Mouse (Mus musculus): Measurements from ENCODE around the gene Olfr1053. TPM values are rescaled to one million over a fixed set of nuclear protein-coding genes. Genes with fewer than 3 reads are reported as not detected.
"Not testable (repeated sequence)": the region's sequence is repeated elsewhere in the genome, so short reads cannot be mapped to it uniquely, and the experiment has no call there.

Gene Olfr1053
- polyA plus RNA-seq (2015; fragmentation: Nextera tagmentation; extraction: Ambion mirVana), result not detected in 2 replicates

GRCm38 (mm10) chr2:86315184-86315583 is at the start of gene Olfr1053:
TSS of gene Olfr1053 (minus strand) at chr2:86315284.
- H3K4me2 ChIP-seq, result no peak within 1 kb of the TSS
- no peak for ATAC-seq (replicated peaks; ENCODE audit: insufficient number of reproducible peaks, insufficient read depth, low FRiP score, low read depth)
- no peaks in the 10 kb centered on the region for H3K36me3 ChIP-seq
- H3K9me3 ChIP-seq (replicated peaks), result no peaks in the 10 kb centered on the region
- no peak within 1 kb of the TSS for H3K9ac ChIP-seq
- no peak within 1 kb of the TSS for H3K4me3 ChIP-seq
- no peaks in the 10 kb centered on the region for H3K27me3 ChIP-seq
- WGBS, result 55% methylated on average over 3 of the region's 3 CpGs
- H3K27ac ChIP-seq, result no peak within 1 kb of the TSS
- no peaks in the 10 kb centered on the region for H3K4me1 ChIP-seq (replicated peaks)

- Histone ChIP-seq H3K4me2 (no peak within 1 kb of the TSS), H3K9me3 (replicated peaks) (no peaks in the 10 kb centered on the region), H3K27ac (no peak within 1 kb of the TSS), H3K36me3 (no peaks in the 10 kb centered on the region), H3K9ac (no peak within 1 kb of the TSS), H3K4me1 (replicated peaks) (no peaks in the 10 kb centered on the region), H3K27me3 (no peaks in the 10 kb centered on the region), H3K4me3 (no peak within 1 kb of the TSS)
- no peak for ATAC-seq (replicated peaks; ENCODE audit: insufficient number of reproducible peaks, insufficient read depth, low FRiP score, low read depth)
Measured at GRCm38 (mm10) chr2:86362369-86362768, 47.3 kb upstream of the Olfr1053 start, which contains the start of gene Olfr1056. TSS of gene Olfr1056 (minus strand) at chr2:86362469.

- not testable (repeated sequence) for H3K27ac ChIP-seq; H3K9me3 ChIP-seq (replicated peaks); H3K4me3 ChIP-seq; H3K27me3 ChIP-seq; H3K4me1 ChIP-seq (replicated peaks); H3K36me3 ChIP-seq; H3K4me2 ChIP-seq; H3K9ac ChIP-seq; ATAC-seq (replicated peaks; ENCODE audit: insufficient number of reproducible peaks, insufficient read depth, low FRiP score, low read depth)
- 79% methylated on average over 1 of the region's 1 CpGs for WGBS
Measured at GRCm38 (mm10) chr2:86351751-86352150, 36.7 kb upstream of the Olfr1053 start.

- no peaks in the 10 kb centered on the region for H3K36me3 ChIP-seq
- H3K4me1 ChIP-seq (replicated peaks), result no peaks in the 10 kb centered on the region
- ATAC-seq (replicated peaks; ENCODE audit: insufficient number of reproducible peaks, insufficient read depth, low FRiP score, low read depth), result no peak
- H3K27ac ChIP-seq, result no peak within 1 kb of the TSS
- no peak within 1 kb of the TSS for H3K4me3 ChIP-seq
- 81% methylated on average over 5 of the region's 5 CpGs for WGBS
- no peak within 1 kb of the TSS for H3K4me2 ChIP-seq
- H3K9ac ChIP-seq, result no peak within 1 kb of the TSS
- no peaks in the 10 kb centered on the region for H3K27me3 ChIP-seq
- no peaks in the 10 kb centered on the region for H3K9me3 ChIP-seq (replicated peaks)
Measured at GRCm38 (mm10) chr2:86350184-86350583, 35.1 kb upstream of the Olfr1053 start, which contains the start of gene Olfr1055. TSS of gene Olfr1055 (minus strand) at chr2:86350284.

- Histone ChIP-seq H3K4me1 (replicated peaks) (no peaks in the 10 kb centered on the region), H3K9me3 (replicated peaks) (no peaks in the 10 kb centered on the region)
- no peak for ATAC-seq (replicated peaks; ENCODE audit: insufficient number of reproducible peaks, insufficient read depth, low FRiP score, low read depth)
Measured at GRCm38 (mm10) chr2:86335333-86335732, 20.2 kb upstream of the Olfr1053 start, which contains the start of gene Olfr1054. TSS of gene Olfr1054 (minus strand) at chr2:86335433.

GRCm38 (mm10) chr2:86292155-86292554 is 22.9 kb downstream of the Olfr1053 start, which contains the start of gene Olfr1052:
TSS of gene Olfr1052 (plus strand) at chr2:86292455.
- no peak within 1 kb of the TSS for H3K4me2 ChIP-seq
- no peaks in the 10 kb centered on the region for H3K27me3 ChIP-seq
- H3K4me3 ChIP-seq, result no peak within 1 kb of the TSS
- H3K9ac ChIP-seq, result no peak within 1 kb of the TSS
- H3K36me3 ChIP-seq, result no peaks in the 10 kb centered on the region
- H3K4me1 ChIP-seq (replicated peaks), result no peaks in the 10 kb centered on the region
- no peaks in the 10 kb centered on the region for H3K9me3 ChIP-seq (replicated peaks)
- no peak for ATAC-seq (replicated peaks; ENCODE audit: insufficient number of reproducible peaks, insufficient read depth, low FRiP score, low read depth)
- H3K27ac ChIP-seq, result no peak within 1 kb of the TSS

More at GRCm38 (mm10) chr2:86335333-86335732, 20.2 kb upstream of the Olfr1053 start, which contains the start of gene Olfr1054:
- no peak within 1 kb of the TSS for H3K4me3 ChIP-seq
- no peaks in the 10 kb centered on the region for H3K36me3 ChIP-seq
- H3K27me3 ChIP-seq, result no peaks in the 10 kb centered on the region
- H3K27ac ChIP-seq, result no peak within 1 kb of the TSS
- H3K9ac ChIP-seq, result no peak within 1 kb of the TSS
- no peak within 1 kb of the TSS for H3K4me2 ChIP-seq
- 75% methylated on average over 3 of the region's 3 CpGs for WGBS

GRCm38 (mm10) chr2:86278988-86279387 is 36.1 kb downstream of the Olfr1053 start, which contains the start of gene Olfr1051:
TSS of gene Olfr1051 (minus strand) at chr2:86279088.
- H3K4me3 ChIP-seq; H3K27ac ChIP-seq; H3K36me3 ChIP-seq; H3K9ac ChIP-seq; H3K4me2 ChIP-seq; H3K4me1 ChIP-seq (replicated peaks); H3K9me3 ChIP-seq (replicated peaks); ATAC-seq (replicated peaks; ENCODE audit: insufficient number of reproducible peaks, insufficient read depth, low FRiP score, low read depth); H3K27me3 ChIP-seq: not testable (repeated sequence)

Other genes with a start within 250 kb of the Olfr1053 start
- gene Olfr1036, start 241.3 kb downstream of the Olfr1053 start, polyA plus RNA-seq (2015; fragmentation: Nextera tagmentation; extraction: Ambion mirVana), result not detected in 2 replicates
- not detected in 2 replicates for gene Olfr1037, start 227.9 kb downstream of the Olfr1053 start, polyA plus RNA-seq (2015; fragmentation: Nextera tagmentation; extraction: Ambion mirVana)
- gene Olfr1039, start 179.4 kb downstream of the Olfr1053 start, polyA plus RNA-seq (2015; fragmentation: Nextera tagmentation; extraction: Ambion mirVana), result not detected in 2 replicates
- gene Olfr1040, start 168.6 kb downstream of the Olfr1053 start, polyA plus RNA-seq (2015; fragmentation: Nextera tagmentation; extraction: Ambion mirVana), result not detected in 2 replicates
- gene Olfr1042, start 153.4 kb downstream of the Olfr1053 start, polyA plus RNA-seq (2015; fragmentation: Nextera tagmentation; extraction: Ambion mirVana), result not detected in 2 replicates
- gene Olfr1043, start 147.8 kb downstream of the Olfr1053 start, polyA plus RNA-seq (2015; fragmentation: Nextera tagmentation; extraction: Ambion mirVana), result not detected in 2 replicates
- gene Olfr1044, start 137.5 kb downstream of the Olfr1053 start, polyA plus RNA-seq (2015; fragmentation: Nextera tagmentation; extraction: Ambion mirVana), result not detected in 2 replicates
- not detected in 2 replicates for gene Olfr52, start 129.6 kb downstream of the Olfr1053 start, polyA plus RNA-seq (2015; fragmentation: Nextera tagmentation; extraction: Ambion mirVana)
- not detected in 2 replicates for gene Olfr1045, start 112.3 kb downstream of the Olfr1053 start, polyA plus RNA-seq (2015; fragmentation: Nextera tagmentation; extraction: Ambion mirVana)
- gene Olfr1046, start 96.0 kb downstream of the Olfr1053 start, polyA plus RNA-seq (2015; fragmentation: Nextera tagmentation; extraction: Ambion mirVana), result not detected in 2 replicates
- not detected in 2 replicates for gene Olfr1047, start 83.9 kb downstream of the Olfr1053 start, polyA plus RNA-seq (2015; fragmentation: Nextera tagmentation; extraction: Ambion mirVana)
- not detected in 2 replicates for gene Olfr1048, start 75.0 kb downstream of the Olfr1053 start, polyA plus RNA-seq (2015; fragmentation: Nextera tagmentation; extraction: Ambion mirVana)
- not detected in 2 replicates for gene Olfr1049, start 57.0 kb downstream of the Olfr1053 start, polyA plus RNA-seq (2015; fragmentation: Nextera tagmentation; extraction: Ambion mirVana)
- not detected in 2 replicates for gene Olfr1051, start 36.2 kb downstream of the Olfr1053 start, polyA plus RNA-seq (2015; fragmentation: Nextera tagmentation; extraction: Ambion mirVana)
- gene Olfr1052, start 22.8 kb downstream of the Olfr1053 start, polyA plus RNA-seq (2015; fragmentation: Nextera tagmentation; extraction: Ambion mirVana), result not detected in 2 replicates
- not detected in 2 replicates for gene Olfr1054, start 20.1 kb upstream of the Olfr1053 start, polyA plus RNA-seq (2015; fragmentation: Nextera tagmentation; extraction: Ambion mirVana)
- not detected in 2 replicates for gene Olfr1055, start 35.0 kb upstream of the Olfr1053 start, polyA plus RNA-seq (2015; fragmentation: Nextera tagmentation; extraction: Ambion mirVana)
- gene Olfr1056, start 47.2 kb upstream of the Olfr1053 start, polyA plus RNA-seq (2015; fragmentation: Nextera tagmentation; extraction: Ambion mirVana), result not detected in 2 replicates
- not detected in 2 replicates for gene Olfr1057, start 63.1 kb upstream of the Olfr1053 start, polyA plus RNA-seq (2015; fragmentation: Nextera tagmentation; extraction: Ambion mirVana)
- gene Olfr1058, start 73.3 kb upstream of the Olfr1053 start, polyA plus RNA-seq (2015; fragmentation: Nextera tagmentation; extraction: Ambion mirVana), result not detected in 2 replicates
- not detected in 2 replicates for gene Olfr1061, start 98.8 kb upstream of the Olfr1053 start, polyA plus RNA-seq (2015; fragmentation: Nextera tagmentation; extraction: Ambion mirVana)
- not detected in 2 replicates for gene Olfr1062, start 111.5 kb upstream of the Olfr1053 start, polyA plus RNA-seq (2015; fragmentation: Nextera tagmentation; extraction: Ambion mirVana)
- not detected in 2 replicates for gene Olfr1065, start 135.3 kb upstream of the Olfr1053 start, polyA plus RNA-seq (2015; fragmentation: Nextera tagmentation; extraction: Ambion mirVana)
- not detected in 2 replicates for gene Olfr1066, start 141.0 kb upstream of the Olfr1053 start, polyA plus RNA-seq (2015; fragmentation: Nextera tagmentation; extraction: Ambion mirVana)
- not detected in 2 replicates for gene Olfr228, start 172.1 kb upstream of the Olfr1053 start, polyA plus RNA-seq (2015; fragmentation: Nextera tagmentation; extraction: Ambion mirVana)
- not detected in 2 replicates for gene Olfr1076, start 193.2 kb upstream of the Olfr1053 start, polyA plus RNA-seq (2015; fragmentation: Nextera tagmentation; extraction: Ambion mirVana)
- not detected in 2 replicates for gene Olfr1079, start 227.2 kb upstream of the Olfr1053 start, polyA plus RNA-seq (2015; fragmentation: Nextera tagmentation; extraction: Ambion mirVana)
- not detected in 2 replicates for gene Olfr1080, start 243.0 kb upstream of the Olfr1053 start, polyA plus RNA-seq (2015; fragmentation: Nextera tagmentation; extraction: Ambion mirVana)

Measured in heart, embryonic 15.5 days (tissue).